Mouse (Mus musculus): Measurements from ENCODE around the gene Hist1h3b. TPM values are rescaled to one million over a fixed set of nuclear protein-coding genes. Genes with fewer than 3 reads are reported as not detected.
"Not testable (repeated sequence)": the region's sequence is repeated elsewhere in the genome, so short reads cannot be mapped to it uniquely, and the experiment has no call there.

Gene Hist1h3b
- 4.0 and 12.0 TPM in 2 replicates for polyA plus RNA-seq (2015; fragmentation: Nextera tagmentation; extraction: Ambion mirVana)

- H3K27me3 ChIP-seq, H3K4me1 ChIP-seq, H3K36me3 ChIP-seq, H3K9me3 ChIP-seq: not testable (repeated sequence)
- Histone ChIP-seq H3K9ac (0 out of 2 replicates have a peak within 1 kb of the TSS, but pooled peaks have one; percentile 23), H3K27ac (peak within 1 kb of the TSS; percentile 94), H3K4me3 (peak within 1 kb of the TSS; percentile 44), H3K4me2 (peak within 1 kb of the TSS; percentile 67)
- under 1% methylated on average over 16 of the region's 47 CpGs for WGBS
- ATAC-seq (ENCODE audit: insufficient number of reproducible peaks, low FRiP score, low TSS enrichment, low read depth) = peak; percentile 84
These were observed at the start of gene Hist1h3b for GRCm38 (mm10) chr13:23752067-23752741. Gene Hist1h3b, plus strand, starts transcription at chr13:23752267.

DNA sequence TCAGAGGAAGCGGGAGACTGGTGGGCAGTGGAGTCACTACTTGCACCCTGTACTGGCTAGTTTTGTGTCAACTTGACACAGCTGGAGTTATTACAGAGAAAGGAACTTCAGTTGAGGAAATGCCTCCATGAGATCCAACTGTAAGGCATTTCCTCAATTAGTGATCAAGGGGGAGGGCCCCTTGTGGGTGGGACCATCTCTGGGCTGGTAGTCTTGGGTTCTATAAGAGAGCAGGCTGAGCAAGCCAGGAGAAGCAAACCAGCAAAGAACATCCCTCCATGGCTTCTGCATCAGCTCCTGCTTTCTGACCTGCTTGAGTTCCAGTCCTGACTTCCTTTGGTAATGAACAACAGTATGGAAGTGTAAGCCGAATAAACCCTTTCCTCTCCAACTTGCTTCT lies 49.3 kb upstream of the Hist1h3b start:
- not testable (repeated sequence) for H3K9me3 ChIP-seq; ATAC-seq (ENCODE audit: insufficient number of reproducible peaks, low FRiP score, low TSS enrichment, low read depth); H3K27me3 ChIP-seq; H3K4me2 ChIP-seq; H3K36me3 ChIP-seq; H3K4me1 ChIP-seq; H3K9ac ChIP-seq; H3K4me3 ChIP-seq; H3K27ac ChIP-seq
- WGBS = 81% methylated on average over 2 of the region's 2 CpGs

DNA sequence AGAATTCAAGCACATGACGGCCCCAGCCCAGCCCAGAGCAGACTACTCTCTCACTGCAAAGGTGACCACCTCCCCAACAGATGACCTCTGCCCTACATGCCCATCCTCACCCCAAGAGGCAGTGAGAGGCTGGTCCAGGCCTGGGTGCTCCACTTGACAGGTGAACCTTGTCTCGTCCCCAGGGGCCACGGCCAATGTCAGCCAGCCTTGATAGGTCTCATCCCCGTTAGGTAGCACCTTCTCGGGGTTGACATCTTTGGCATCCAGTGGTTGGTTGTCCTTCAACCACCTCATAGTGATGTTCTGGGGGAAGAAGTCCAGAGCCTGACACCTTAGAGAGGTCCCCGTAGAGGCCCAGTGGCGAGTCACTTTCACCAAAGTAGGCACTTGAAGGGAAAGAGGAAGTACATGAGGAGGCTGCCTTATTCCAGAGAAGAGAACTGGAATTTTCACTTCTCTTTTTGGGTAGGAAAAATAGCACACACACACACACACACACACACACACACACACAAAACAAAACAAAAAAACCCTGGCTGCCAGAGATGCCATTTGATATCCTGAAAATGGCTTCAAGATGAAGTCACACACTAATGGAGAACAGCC lies 46.2 kb upstream of the Hist1h3b start:
- WGBS = 92% methylated on average over 7 of the region's 7 CpGs
- H3K4me1 ChIP-seq = 0 out of 2 replicates have a peak, but pooled peaks cover 7% of the 10 kb centered on the region

DNA sequence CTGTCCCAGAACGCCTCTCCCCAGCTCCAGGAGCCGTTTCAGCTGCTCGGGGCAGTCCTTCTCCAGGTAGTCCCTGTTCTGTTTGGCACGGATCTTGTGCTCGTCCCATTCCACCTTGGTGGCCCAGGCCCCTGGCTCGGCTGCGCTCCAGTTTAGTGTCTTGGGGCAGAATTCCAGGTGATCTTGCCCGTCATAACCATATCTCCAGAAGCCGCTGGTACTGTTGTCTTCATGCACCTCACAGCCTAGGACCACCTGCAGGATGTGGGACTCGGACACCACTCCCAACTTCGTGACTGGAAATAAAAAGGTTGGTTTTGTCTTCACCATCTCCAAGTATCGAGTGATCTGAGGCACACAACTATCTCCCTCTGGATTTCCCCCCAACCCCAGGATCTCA lies 45.3 kb upstream of the Hist1h3b start:
- H3K9me3 ChIP-seq = no peaks in the 10 kb centered on the region
- H3K4me3 ChIP-seq = no peak overlapping the region
- no peak overlapping the region for H3K9ac ChIP-seq
- WGBS = 94% methylated on average over 12 of the region's 12 CpGs
- no peak overlapping the region for H3K4me2 ChIP-seq
- no peak for ATAC-seq (ENCODE audit: insufficient number of reproducible peaks, low FRiP score, low TSS enrichment, low read depth)
- H3K27me3 ChIP-seq = no peaks in the 10 kb centered on the region
- 0 out of 2 replicates have a peak, but pooled peaks cover 7% of the 10 kb centered on the region for H3K4me1 ChIP-seq
- no peaks in the 10 kb centered on the region for H3K36me3 ChIP-seq
- H3K27ac ChIP-seq = no peak overlapping the region

More for the DNA sequence above, 46.2 kb upstream of the Hist1h3b start:
- Histone ChIP-seq H3K9ac (no peak overlapping the region), H3K27me3 (no peaks in the 10 kb centered on the region), H3K9me3 (no peaks in the 10 kb centered on the region), H3K27ac (no peak overlapping the region), H3K4me2 (no peak overlapping the region), H3K36me3 (no peaks in the 10 kb centered on the region), H3K4me3 (no peak overlapping the region)
- no peak for ATAC-seq (ENCODE audit: insufficient number of reproducible peaks, low FRiP score, low TSS enrichment, low read depth)

GRCm38 (mm10) chr13:23708041-23708440 lies 44.0 kb upstream of the Hist1h3b start:
- H3K4me1 ChIP-seq = 0 out of 2 replicates have a peak, but pooled peaks cover 7% of the 10 kb centered on the region
- no peak overlapping the region for H3K4me2 ChIP-seq
- WGBS = 93% methylated on average over 4 of the region's 4 CpGs
- no peaks in the 10 kb centered on the region for H3K36me3 ChIP-seq
- no peak overlapping the region for H3K4me3 ChIP-seq
- no peak overlapping the region for H3K9ac ChIP-seq
- H3K9me3 ChIP-seq = no peaks in the 10 kb centered on the region
- H3K27ac ChIP-seq = no peak overlapping the region
- ATAC-seq (ENCODE audit: insufficient number of reproducible peaks, low FRiP score, low TSS enrichment, low read depth) = no peak
- no peaks in the 10 kb centered on the region for H3K27me3 ChIP-seq

- Histone ChIP-seq H3K4me2 (no peak overlapping the region), H3K9me3 (no peaks in the 10 kb centered on the region), H3K4me1 (0 out of 2 replicates have a peak, but pooled peaks cover 7% of the 10 kb centered on the region), H3K4me3 (no peak overlapping the region), H3K27ac (no peak overlapping the region), H3K9ac (no peak overlapping the region), H3K27me3 (no peaks in the 10 kb centered on the region), H3K36me3 (no peaks in the 10 kb centered on the region)
- 57% methylated on average over 4 of the region's 4 CpGs for WGBS
- no peak for ATAC-seq (ENCODE audit: insufficient number of reproducible peaks, low FRiP score, low TSS enrichment, low read depth)
These were observed 43.4 kb upstream of the Hist1h3b start for GRCm38 (mm10) chr13:23708654-23709053.

DNA sequence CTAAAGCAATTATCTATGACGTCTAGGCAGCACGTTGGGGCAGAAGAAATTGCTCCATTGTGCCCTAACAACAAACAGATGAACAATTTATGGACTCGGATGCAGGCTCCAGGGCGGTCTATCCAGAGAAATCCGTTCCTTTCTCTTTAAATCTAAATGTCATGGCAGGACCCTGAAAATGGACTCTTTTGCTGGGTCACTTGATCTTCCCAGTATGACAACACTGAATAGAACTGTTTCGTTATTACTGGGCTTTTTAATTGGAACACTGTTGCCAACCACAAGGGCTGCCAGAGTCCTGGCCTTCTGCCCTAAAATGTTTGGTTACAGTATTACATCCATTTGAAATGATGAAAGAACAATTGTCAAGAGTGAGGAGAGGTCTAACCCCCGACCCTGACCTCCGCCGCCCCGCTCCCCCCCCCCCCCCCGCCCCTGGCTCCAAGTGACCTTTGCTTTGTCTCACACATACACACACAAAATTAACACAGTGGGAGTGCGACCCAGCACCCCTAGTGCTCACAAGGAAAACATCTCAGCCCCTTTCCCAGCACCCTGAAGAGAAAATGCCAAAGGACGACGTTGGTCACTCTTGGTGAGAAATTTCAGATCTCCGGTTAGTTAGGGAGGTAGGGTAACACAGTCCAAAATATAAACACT lies 42.2 kb upstream of the Hist1h3b start:
- Histone ChIP-seq H3K4me1 (0 out of 2 replicates have a peak, but pooled peaks cover 7% of the 10 kb centered on the region), H3K36me3 (no peaks in the 10 kb centered on the region), H3K4me3 (peak overlapping the region; percentile 47), H3K4me2 (peak overlapping the region; percentile 74), H3K27ac (no peak overlapping the region), H3K9ac (peak overlapping the region; percentile 36; the same call in 1 of the 2 replicates), H3K27me3 (no peaks in the 10 kb centered on the region), H3K9me3 (no peaks in the 10 kb centered on the region)
- 18% methylated on average over 15 of the region's 15 CpGs for WGBS
- no peak for ATAC-seq (ENCODE audit: insufficient number of reproducible peaks, low FRiP score, low TSS enrichment, low read depth)

GRCm38 (mm10) chr13:23710374-23711089 lies 41.5 kb upstream of the Hist1h3b start, which contains the start of gene Hfe:
Gene Hfe, minus strand, starts transcription at chr13:23710854.
- H3K36me3 ChIP-seq = no peaks in the 10 kb centered on the region
- WGBS = 2% methylated on average over 17 of the region's 17 CpGs
- H3K27me3 ChIP-seq = no peaks in the 10 kb centered on the region
- 0 out of 2 replicates have a peak, but pooled peaks cover 7% of the 10 kb centered on the region for H3K4me1 ChIP-seq
- peak within 1 kb of the TSS; percentile 36; the same call in 1 of the 2 replicates for H3K9ac ChIP-seq
- H3K9me3 ChIP-seq = no peaks in the 10 kb centered on the region
- ATAC-seq (ENCODE audit: insufficient number of reproducible peaks, low FRiP score, low TSS enrichment, low read depth) = no peak
- peak within 1 kb of the TSS; percentile 74 for H3K4me2 ChIP-seq
- H3K4me3 ChIP-seq = peak within 1 kb of the TSS; percentile 47
- H3K27ac ChIP-seq = no peak within 1 kb of the TSS

DNA sequence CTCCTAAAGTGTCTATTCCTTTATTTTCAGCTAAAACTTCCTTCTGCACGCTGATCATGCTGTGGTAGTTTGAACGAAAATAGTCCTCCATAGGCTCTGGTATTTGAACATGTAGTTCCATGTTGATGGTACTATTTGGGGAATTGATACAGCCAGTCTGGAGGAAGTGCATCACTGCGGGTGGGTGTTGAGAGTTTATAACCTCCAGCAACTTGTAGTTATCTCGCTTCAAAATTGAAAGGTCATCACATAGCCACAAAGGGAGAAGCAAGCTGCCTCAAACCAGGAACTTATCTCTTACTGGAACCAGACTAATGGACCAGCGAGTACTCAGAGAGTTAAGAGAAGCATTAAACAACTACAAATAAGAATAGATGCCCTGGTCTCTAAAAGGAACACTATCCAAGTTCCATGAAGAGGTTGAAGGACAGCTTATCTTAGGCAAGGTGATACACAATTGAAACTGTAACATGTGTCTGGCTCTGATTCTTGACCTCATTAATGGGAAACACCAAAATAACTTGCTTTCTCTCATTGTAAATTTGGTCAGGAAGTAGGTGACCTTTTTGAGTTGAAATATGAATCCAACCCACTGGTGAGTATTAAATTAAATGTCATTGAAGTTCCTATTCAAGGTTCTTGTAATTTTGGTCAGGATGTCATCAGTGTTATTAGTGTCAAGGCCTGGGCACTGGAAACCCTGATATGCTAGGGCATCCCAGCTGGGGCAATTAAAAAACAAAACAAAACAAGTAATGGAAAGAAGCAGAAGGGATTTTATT lies 35.6 kb upstream of the Hist1h3b start:
- no peak overlapping the region for H3K27ac ChIP-seq
- 88% methylated on average over 5 of the region's 5 CpGs for WGBS
- no peaks in the 10 kb centered on the region for H3K27me3 ChIP-seq
- H3K9me3 ChIP-seq = no peaks in the 10 kb centered on the region
- H3K4me2 ChIP-seq = no peak overlapping the region
- H3K36me3 ChIP-seq = no peaks in the 10 kb centered on the region
- no peak overlapping the region for H3K4me3 ChIP-seq
- H3K9ac ChIP-seq = no peak overlapping the region
- no peak for ATAC-seq (ENCODE audit: insufficient number of reproducible peaks, low FRiP score, low TSS enrichment, low read depth)
- H3K4me1 ChIP-seq = no peaks in the 10 kb centered on the region

DNA sequence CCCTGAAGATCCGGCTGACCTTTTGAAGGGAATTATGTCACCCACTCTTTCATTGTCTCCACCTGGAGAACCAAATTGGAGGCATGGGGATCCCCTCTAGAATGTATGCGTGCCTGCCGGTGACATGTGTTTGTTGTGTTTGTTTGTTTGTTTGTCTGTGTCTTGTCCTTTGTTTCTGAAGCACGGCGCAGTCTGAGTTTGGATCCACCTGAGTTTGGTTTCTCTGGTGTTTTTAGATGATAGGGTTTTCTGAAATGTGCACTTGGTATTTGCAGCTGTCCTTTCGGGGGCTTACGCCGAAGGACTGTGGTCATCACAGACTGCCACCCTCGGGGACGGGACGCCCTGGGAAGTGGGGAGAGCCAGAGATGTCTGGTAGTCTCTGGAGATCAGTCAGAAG lies 34.9 kb upstream of the Hist1h3b start:
- H3K4me2 ChIP-seq = no peak overlapping the region
- 52% methylated on average over 11 of the region's 11 CpGs for WGBS
- H3K27me3 ChIP-seq = no peaks in the 10 kb centered on the region
- ATAC-seq (ENCODE audit: insufficient number of reproducible peaks, low FRiP score, low TSS enrichment, low read depth) = no peak
- H3K4me3 ChIP-seq = no peak overlapping the region
- no peaks in the 10 kb centered on the region for H3K36me3 ChIP-seq
- H3K4me1 ChIP-seq = no peaks in the 10 kb centered on the region
- no peak overlapping the region for H3K27ac ChIP-seq
- H3K9me3 ChIP-seq = no peaks in the 10 kb centered on the region
- H3K9ac ChIP-seq = no peak overlapping the region

All from limb, embryonic 15.5 days (tissue).